Mouse (Mus musculus): ENCODE measurements around the gene Nlrp3.
A peak's percentile ranks its signal among the peaks of the same experiment; 100 is the strongest.

GRCm38 (mm10) chr11:59525237-59525636, 16.1 kb upstream of the Nlrp3 start:
- peak; percentile 55 for TF ChIP-seq EP300 (IDR thresholded peaks at IDR 0.05)
- TF ChIP-seq CTCF (IDR thresholded peaks at IDR 0.05), result peak; percentile 94
